Mouse (Mus musculus) forebrain, embryonic 11.5 days (tissue): ENCODE results near the gene Nupr1. TPM values are rescaled to one million over a fixed set of nuclear protein-coding genes. Genes with fewer than 3 reads are reported as not detected.

Experiments
- ATAC-seq: fragments of 200-750 bp; cut with Nextera tagmentation; replicated peaks from 2 replicates; pipeline ENCODE4 v1.8.0; 2017; ENCODE audit warnings: moderate TSS enrichment; ENCODE audit not compliant: low FRiP score
- DNase-seq: peaks from one replicate; pipeline ENCODE4 v3.0.0-alpha.2; 2017; ENCODE audit warnings: low spot score
- H3K27ac ChIP-seq: fragments of 300-500 bp; sonication (generic); 2 replicates; pipeline ENCODE4 v1.5.1; 2014; ENCODE audit warnings: low read depth, low read length
- H3K27me3 ChIP-seq: fragments of 300-500 bp; sonication (generic); 2 replicates; pipeline ENCODE4 v1.6.1; 2014; ENCODE audit warnings: mild to moderate bottlenecking, low read length, mixed read lengths; ENCODE audit not compliant: control insufficient read depth, insufficient read depth
- H3K36me3 ChIP-seq: fragments of 300-500 bp; sonication (generic); 2 replicates; pipeline ENCODE4 v1.6.1; 2014; ENCODE audit warnings: mild to moderate bottlenecking, low read length, moderate library complexity, mixed read lengths; ENCODE audit not compliant: control insufficient read depth, insufficient read depth
- H3K4me1 ChIP-seq: fragments of 300-500 bp; sonication (generic); replicated peaks from 2 replicates; pipeline ENCODE4 v1.6.1; 2014; ENCODE audit warnings: low read length, mixed read lengths; ENCODE audit not compliant: control insufficient read depth, insufficient read depth
- H3K4me2 ChIP-seq: fragments of 300-500 bp; sonication (generic); 2 replicates; pipeline ENCODE4 v1.6.1; 2014; ENCODE audit warnings: low read depth, mild to moderate bottlenecking, low read length, moderate library complexity, mixed read lengths; ENCODE audit not compliant: severe bottlenecking
- H3K4me3 ChIP-seq: fragments of 300-500 bp; sonication (generic); 2 replicates; pipeline ENCODE4 v1.5.1; 2014; ENCODE audit warnings: low read depth, low read length
- H3K9ac ChIP-seq: fragments of 300-500 bp; sonication (generic); 2 replicates; pipeline ENCODE4 v1.6.1; 2014; ENCODE audit warnings: low read length
- H3K9me3 ChIP-seq: fragments of 300-500 bp; sonication (generic); 2 replicates; pipeline ENCODE4 v1.6.1; 2016; ENCODE audit warnings: low read length, mixed read lengths; ENCODE audit not compliant: control insufficient read depth
- WGBS: fragments of 180-500 bp; shearing (Covaris S2); extraction: QIAGEN DNeasy Blood & Tissue Kit; methylation state at CpG from one replicate; pipeline ENCODE4 v1.1.7; 2014; 5-methylcytosine and 5-hydroxymethylcytosine counted together
- microRNA-seq: library from miRNA; unstranded; fragments of <30 nt; microRNA quantifications from one replicate; pipeline ENCODE4, GENCODE M21; 2016; ENCODE audit not compliant: insufficient number of aligned reads
- polyA plus RNA-seq: library from polyadenylated mRNA; unstranded; fragments of >200 nt; fragmentation: Nextera tagmentation; extraction: Ambion mirVana; gene quantifications from 2 replicates; pipeline ENCODE4 v1.2.1, GENCODE M21; 2014

Gene Nupr1
- polyA plus RNA-seq, 1 experiment from 2014 or later, result 3.2 TPM

DNA sequence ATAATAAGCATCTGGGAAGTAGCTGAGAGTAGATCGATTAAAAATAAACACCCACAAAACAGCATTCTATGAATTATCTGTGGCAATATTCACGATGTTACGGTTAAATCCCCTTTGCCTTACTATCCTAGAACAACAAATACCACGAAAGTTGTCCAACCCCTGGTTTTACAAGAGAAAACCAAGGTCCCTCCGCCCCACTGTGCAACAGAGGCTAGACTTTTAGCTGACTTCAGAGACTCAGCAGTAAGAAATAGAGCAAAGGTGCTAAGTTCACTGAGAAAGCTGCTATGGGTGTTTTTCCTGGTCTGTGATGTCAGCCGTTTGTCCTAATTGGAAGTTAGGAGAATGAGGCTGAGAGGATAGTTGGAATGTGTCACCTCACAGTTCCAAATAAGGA, 46.9 kb downstream of the Nupr1 start:
- H3K27ac ChIP-seq, result no peak overlapping the region

DNA sequence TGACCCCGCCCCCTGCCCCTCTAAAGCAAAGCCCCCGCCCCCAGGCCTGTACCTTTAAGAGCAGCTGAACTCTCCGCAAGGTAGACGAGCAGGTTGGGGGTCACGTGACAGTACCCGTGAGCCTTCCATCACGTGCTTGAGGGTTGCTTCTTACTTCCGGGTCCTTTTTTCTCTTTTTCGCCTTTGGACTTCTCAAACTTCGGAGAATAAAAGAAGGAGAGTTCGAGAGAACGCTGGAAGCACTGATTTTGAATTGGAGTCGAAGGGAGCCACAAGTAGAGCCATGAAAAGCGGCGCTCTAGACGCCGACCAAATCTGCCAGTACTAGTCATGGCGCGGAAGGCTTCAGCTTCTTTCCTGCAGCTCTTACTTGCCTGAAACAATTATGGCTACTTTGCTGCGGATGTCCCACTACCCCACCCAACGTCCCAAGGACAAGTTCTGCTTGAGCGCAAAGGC, 47.4 kb downstream of the Nupr1 start:
- H3K27me3 ChIP-seq, result peaks cover 4% of the 10 kb centered on the region
- H3K9ac ChIP-seq, result peak overlapping the region; percentile 35
- peak overlapping the region; percentile 56 for H3K4me2 ChIP-seq
- no peaks in the 10 kb centered on the region for H3K4me1 ChIP-seq
- H3K36me3 ChIP-seq, result no peaks in the 10 kb centered on the region
- under 1% methylated on average over 22 of the region's 22 CpGs for WGBS
- peak; percentile 88 for ATAC-seq
- peak; percentile 89 for DNase-seq
- no peaks in the 10 kb centered on the region for H3K9me3 ChIP-seq
- peak overlapping the region; percentile 79; the same call in 1 of the 2 replicates for H3K27ac ChIP-seq
- peak overlapping the region; percentile 48 for H3K4me3 ChIP-seq

More for the DNA sequence above, 46.9 kb downstream of the Nupr1 start:
- DNase-seq (no peak), ATAC-seq (no peak)
- Histone ChIP-seq H3K36me3 (no peaks in the 10 kb centered on the region), H3K4me1 (no peaks in the 10 kb centered on the region), H3K4me2 (peak overlapping the region; percentile 56), H3K9me3 (no peaks in the 10 kb centered on the region), H3K9ac (peak overlapping the region; percentile 35; the same call in 1 of the 2 replicates), H3K27me3 (peaks cover 4% of the 10 kb centered on the region), H3K4me3 (peak overlapping the region; percentile 48; the same call in 1 of the 2 replicates)
- 64% methylated on average over 6 of the region's 6 CpGs for WGBS

DNA sequence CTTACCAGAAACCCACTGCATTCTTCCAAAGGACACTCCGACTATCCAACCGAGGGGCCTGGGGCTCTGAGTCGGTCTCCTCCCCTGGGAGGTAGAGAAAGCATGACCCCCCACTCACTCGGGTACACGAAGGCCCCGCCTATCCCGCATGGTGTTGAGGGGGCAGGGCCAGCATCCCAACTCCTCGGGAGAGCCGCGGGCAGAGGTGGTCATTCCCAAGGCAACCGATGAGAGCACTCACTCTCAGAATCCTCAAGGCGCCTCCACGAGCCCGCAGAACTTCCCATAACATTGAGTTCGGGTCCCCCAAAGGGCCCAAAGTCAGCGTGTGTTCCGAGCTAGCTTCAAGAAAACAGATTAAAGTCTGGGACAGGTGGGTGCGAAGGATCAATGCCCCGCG, 47.9 kb downstream of the Nupr1 start:
- Histone ChIP-seq H3K36me3 (no peaks in the 10 kb centered on the region), H3K4me3 (peak overlapping the region; percentile 48), H3K4me1 (no peaks in the 10 kb centered on the region), H3K9me3 (no peaks in the 10 kb centered on the region), H3K27ac (no peak overlapping the region), H3K27me3 (peaks cover 4% of the 10 kb centered on the region), H3K4me2 (peak overlapping the region; percentile 56), H3K9ac (peak overlapping the region; percentile 35)
- peak; percentile 72 for DNase-seq
- 2% methylated on average over 20 of the region's 20 CpGs for WGBS
- ATAC-seq, result peak; percentile 77

DNA sequence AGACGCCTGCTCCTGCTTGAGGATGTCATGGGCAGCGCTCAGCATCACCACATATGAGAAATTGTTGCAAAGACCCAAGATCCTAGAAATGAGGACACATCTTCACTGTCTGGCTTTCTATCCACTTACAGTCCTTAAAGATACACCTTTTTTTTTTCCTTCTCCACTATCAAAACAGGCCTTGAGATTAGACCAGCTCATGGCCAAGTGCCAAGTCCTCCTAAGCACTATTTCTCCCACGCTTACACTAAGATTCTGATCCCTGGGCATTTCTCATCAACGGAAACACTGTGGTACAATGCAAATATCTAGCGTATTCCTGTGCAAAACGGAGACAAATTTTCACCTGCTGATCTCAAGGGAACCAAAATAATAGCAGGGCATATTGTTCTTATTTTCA, 49.0 kb downstream of the Nupr1 start:
- WGBS, result 90% methylated on average over 6 of the region's 6 CpGs
- Histone ChIP-seq H3K27me3 (peaks cover 4% of the 10 kb centered on the region), H3K4me3 (no peak overlapping the region), H3K9me3 (no peaks in the 10 kb centered on the region), H3K27ac (no peak overlapping the region), H3K4me1 (no peaks in the 10 kb centered on the region), H3K36me3 (no peaks in the 10 kb centered on the region), H3K4me2 (no peak overlapping the region), H3K9ac (no peak overlapping the region)
- no peak for DNase-seq
- ATAC-seq, result no peak

DNA sequence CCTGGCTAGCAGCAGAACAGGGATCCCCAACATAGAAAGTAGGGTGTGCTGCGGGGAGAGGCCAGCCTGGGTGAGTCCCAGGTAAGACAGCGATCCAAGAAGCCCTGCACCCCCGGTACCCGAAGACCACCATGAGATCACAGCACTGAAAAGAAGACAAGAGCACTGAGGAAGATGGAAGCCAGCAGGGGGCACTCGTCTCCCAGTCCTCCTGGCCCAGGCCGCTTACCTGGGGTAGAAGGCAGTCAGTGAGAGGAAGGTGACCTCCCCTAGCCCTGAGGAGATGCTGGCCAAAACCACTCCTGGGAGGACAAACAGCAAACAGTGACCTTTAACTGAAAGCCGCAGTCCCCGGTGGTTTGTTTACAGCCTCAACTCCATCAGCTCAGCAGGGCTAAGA, 51.5 kb downstream of the Nupr1 start:
- Histone ChIP-seq H3K4me2 (no peak overlapping the region), H3K4me1 (no peaks in the 10 kb centered on the region), H3K27me3 (no peaks in the 10 kb centered on the region), H3K27ac (no peak overlapping the region), H3K9ac (no peak overlapping the region), H3K9me3 (no peaks in the 10 kb centered on the region), H3K36me3 (no peaks in the 10 kb centered on the region), H3K4me3 (no peak overlapping the region)
- 63% methylated on average over 8 of the region's 8 CpGs for WGBS
- ATAC-seq, result no peak
- no peak for DNase-seq

DNA sequence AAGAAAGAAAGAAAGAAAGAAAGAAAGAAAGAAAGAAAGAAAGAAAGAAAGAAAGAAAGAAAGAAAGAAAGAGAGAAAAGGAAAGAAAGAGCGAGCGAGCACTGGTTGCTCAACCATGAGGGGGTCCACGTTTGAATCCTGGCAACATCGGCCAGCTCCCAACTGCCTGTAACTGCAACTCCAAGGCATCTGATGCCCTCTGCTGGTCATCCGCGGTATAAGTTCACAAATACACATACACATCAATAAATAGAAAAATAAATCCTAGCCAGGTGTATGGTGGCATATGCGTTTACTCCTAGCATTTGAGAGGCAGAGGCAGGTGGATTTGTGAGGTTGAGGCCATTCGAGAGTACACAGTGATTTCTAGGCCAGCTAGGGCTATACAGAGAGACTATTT, 53.7 kb downstream of the Nupr1 start:
- no peak overlapping the region for H3K9ac ChIP-seq

More for the DNA sequence above, 53.7 kb downstream of the Nupr1 start:
- H3K9me3 ChIP-seq, result no peaks in the 10 kb centered on the region
- DNase-seq (peak; percentile 72), ATAC-seq (no peak)
- no peak overlapping the region for H3K27ac ChIP-seq
- no peaks in the 10 kb centered on the region for H3K4me1 ChIP-seq
- WGBS, result 56% methylated on average over 8 of the region's 8 CpGs
- H3K36me3 ChIP-seq, result no peaks in the 10 kb centered on the region
- H3K27me3 ChIP-seq, result no peaks in the 10 kb centered on the region
- H3K4me2 ChIP-seq, result no peak overlapping the region
- H3K4me3 ChIP-seq, result no peak overlapping the region

Small RNA genes lying within 50 kb of the gene (microRNA-seq; reads per million reads assigned to microRNA genes)
- 3.4 reads per million for gene Mir7059

Other genes starting within 250 kb of the Nupr1 start
- gene Nfatc2ip, start 234.1 kb downstream of the Nupr1 start, polyA plus RNA-seq, result 3.6 and 4.5 TPM in 2 replicates
- gene Cd19, start 216.0 kb downstream of the Nupr1 start, polyA plus RNA-seq, result not detected in 2 replicates
- 23.4 and 24.8 TPM in 2 replicates for gene Rabep2, start 202.1 kb downstream of the Nupr1 start, polyA plus RNA-seq
- not detected in 2 replicates for gene Atp2a1, start 167.8 kb downstream of the Nupr1 start, polyA plus RNA-seq
- gene Sh2b1, start 155.4 kb downstream of the Nupr1 start, polyA plus RNA-seq, result 53.5 and 55.6 TPM in 2 replicates
- gene Tufm, start 143.5 kb downstream of the Nupr1 start, polyA plus RNA-seq, result 138 and 160 TPM in 2 replicates
- gene Atxn2l, start 127.4 kb downstream of the Nupr1 start, polyA plus RNA-seq, result 81.4 and 81.8 TPM in 2 replicates
- gene Eif3c, start 64.5 kb downstream of the Nupr1 start, polyA plus RNA-seq, result 175 and 184 TPM in 2 replicates
- 0.69 and 0.77 TPM in 2 replicates for gene Apobr, start 45.9 kb downstream of the Nupr1 start, polyA plus RNA-seq
- gene Cln3, start 45.0 kb downstream of the Nupr1 start, polyA plus RNA-seq, result 22.8 and 23.0 TPM in 2 replicates
- gene Il27, start 35.9 kb downstream of the Nupr1 start, polyA plus RNA-seq, result not detected in 2 replicates
- 53.6 and 72.3 TPM in 2 replicates for gene Sgf29, start 18.4 kb upstream of the Nupr1 start, polyA plus RNA-seq
- 0.21 and 0.52 TPM in 2 replicates for gene Sult1a1, start 45.6 kb upstream of the Nupr1 start, polyA plus RNA-seq
- 162 and 167 TPM in 2 replicates for gene Bola2, start 64.5 kb upstream of the Nupr1 start, polyA plus RNA-seq
- 11.2 and 13.1 TPM in 2 replicates for gene Slx1b, start 64.9 kb upstream of the Nupr1 start, polyA plus RNA-seq
- gene Coro1a, start 76.9 kb upstream of the Nupr1 start, polyA plus RNA-seq, result 39.0 and 45.8 TPM in 2 replicates
- gene Mapk3, start 128.7 kb upstream of the Nupr1 start, polyA plus RNA-seq, result 40.1 and 50.6 TPM in 2 replicates
- gene Gdpd3, start 135.5 kb upstream of the Nupr1 start, polyA plus RNA-seq, result 1.5 and 1.9 TPM in 2 replicates
- gene Ypel3, start 146.1 kb upstream of the Nupr1 start, polyA plus RNA-seq, result 63.9 and 80.5 TPM in 2 replicates
- gene Tbx6, start 150.6 kb upstream of the Nupr1 start, polyA plus RNA-seq, result 0.28 and 0.61 TPM in 2 replicates
- 348 and 392 TPM in 2 replicates for gene Ppp4c, start 161.6 kb upstream of the Nupr1 start, polyA plus RNA-seq
- 10.2 and 10.6 TPM in 2 replicates for gene Fam57b, start 166.8 kb upstream of the Nupr1 start, polyA plus RNA-seq
- not detected in 2 replicates for gene 4930451I11Rik, start 200.8 kb upstream of the Nupr1 start, polyA plus RNA-seq
- 9.3 and 11.2 TPM in 2 replicates for gene Doc2a, start 216.6 kb upstream of the Nupr1 start, polyA plus RNA-seq
- gene Hirip3, start 231.1 kb upstream of the Nupr1 start, polyA plus RNA-seq, result 29.9 and 38.8 TPM in 2 replicates
- 117 and 118 TPM in 2 replicates for gene Ino80e, start 231.5 kb upstream of the Nupr1 start, polyA plus RNA-seq